Mouse (Mus musculus) cerebellum, postnatal 4 days (tissue): ENCODE data around the gene Ppp6r1.
A peak's percentile ranks its signal among the peaks of the same experiment; 100 is the strongest.

Source experiments
- DNase-seq, 2 experiments: peaks; one replicate each; pipeline ENCODE4 v3.0.0; 2022; ENCODE audit warnings: low spot score in 2 of 2, mixed read lengths in 1 of 2

Gene Ppp6r1

GRCm38 (mm10) chr7:4658912-4659551 is at the start of gene Ppp6r1:
Gene Ppp6r1, minus strand, starts transcription at chr7:4659019.
- DNase-seq: peak; percentile 91 to 95

GRCm38 (mm10) chr7:4705098-4705497 is 46.3 kb upstream of the Ppp6r1 start:
- DNase-seq: peak in 1 of 2 experiments; percentile 63

- no peak for DNase-seq
Measured at GRCm38 (mm10) chr7:4703195-4703594, 44.4 kb upstream of the Ppp6r1 start.

GRCm38 (mm10) chr7:4702334-4702733 is 43.5 kb upstream of the Ppp6r1 start:
- DNase-seq: no peak

GRCm38 (mm10) chr7:4693004-4693403 is 34.2 kb upstream of the Ppp6r1 start:
- DNase-seq: no peak

- DNase-seq: peak in 1 of 2 experiments; percentile 32
Measured at GRCm38 (mm10) chr7:4690951-4691653, 32.3 kb upstream of the Ppp6r1 start.

GRCm38 (mm10) chr7:4690387-4690786 is 31.6 kb upstream of the Ppp6r1 start, which contains the start of gene Brsk1:
Gene Brsk1, plus strand, starts transcription at chr7:4690604.
- DNase-seq: peak; percentile 79 to 89

GRCm38 (mm10) chr7:4684632-4685417 is 26.0 kb upstream of the Ppp6r1 start, which contains the start of gene Hspbp1:
Gene Hspbp1, minus strand, starts transcription at chr7:4685068.
- peak; percentile 66 to 82 for DNase-seq

- peak in 1 of 2 experiments; percentile 13 for DNase-seq
Measured at GRCm38 (mm10) chr7:4684203-4684602, 25.4 kb upstream of the Ppp6r1 start.

- DNase-seq: no peak
Measured at GRCm38 (mm10) chr7:4683307-4683706, 24.5 kb upstream of the Ppp6r1 start.

GRCm38 (mm10) chr7:4675200-4675599 is 16.4 kb upstream of the Ppp6r1 start:
- no peak for DNase-seq

- no peak for DNase-seq
Measured at GRCm38 (mm10) chr7:4674114-4674731, 15.4 kb upstream of the Ppp6r1 start.

- DNase-seq: no peak
Measured at GRCm38 (mm10) chr7:4671956-4672355, 13.1 kb upstream of the Ppp6r1 start.

- DNase-seq: no peak
Measured at GRCm38 (mm10) chr7:4670655-4671255, 11.9 kb upstream of the Ppp6r1 start.

GRCm38 (mm10) chr7:4669156-4669555 is 10.3 kb upstream of the Ppp6r1 start:
- no peak for DNase-seq

- no peak for DNase-seq
Measured at GRCm38 (mm10) chr7:4668506-4668905, 9.7 kb upstream of the Ppp6r1 start.

GRCm38 (mm10) chr7:4666871-4667270 is 8.1 kb upstream of the Ppp6r1 start:
- no peak for DNase-seq

- DNase-seq: no peak
Measured at GRCm38 (mm10) chr7:4663742-4664141, 4.9 kb upstream of the Ppp6r1 start.

- DNase-seq: peak in 1 of 2 experiments; percentile 14
Measured at GRCm38 (mm10) chr7:4663179-4663578, 4.4 kb upstream of the Ppp6r1 start.

GRCm38 (mm10) chr7:4659911-4660443 is 1.2 kb upstream of the Ppp6r1 start:
- DNase-seq: no peak
